Mouse (Mus musculus) urinary bladder, postnatal 36 days (tissue): ENCODE data around the gene Bmx.
A peak's percentile ranks its signal among the peaks of the same experiment; 100 is the strongest.

Experiments
- DNase-seq, 2 experiments: peaks; one replicate each; pipeline ENCODE4 v3.0.0; 2022; ENCODE audit warnings: low spot score in 2 of 2, mixed read lengths in 1 of 2

Bmx gene

DNA sequence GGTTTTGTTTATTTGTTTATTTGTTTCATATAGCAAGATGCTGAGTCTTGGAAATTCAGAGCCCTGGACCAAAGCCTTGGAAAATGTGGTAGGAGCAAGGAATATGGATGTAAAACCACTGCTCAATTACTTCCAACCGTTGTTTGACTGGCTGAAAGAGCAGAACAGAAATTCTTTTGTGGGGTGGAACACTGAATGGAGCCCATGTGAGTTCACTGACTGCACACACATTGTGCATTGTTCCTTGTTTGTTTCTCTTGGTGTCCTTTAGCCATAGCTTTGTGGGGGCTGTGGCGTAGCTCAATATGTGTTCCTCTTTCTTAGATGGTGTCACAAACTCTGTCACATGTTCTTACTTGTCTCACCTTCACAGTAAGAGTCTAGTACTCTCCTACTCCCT, 82.2 kb downstream of the Bmx start:
- no peak for DNase-seq

DNA sequence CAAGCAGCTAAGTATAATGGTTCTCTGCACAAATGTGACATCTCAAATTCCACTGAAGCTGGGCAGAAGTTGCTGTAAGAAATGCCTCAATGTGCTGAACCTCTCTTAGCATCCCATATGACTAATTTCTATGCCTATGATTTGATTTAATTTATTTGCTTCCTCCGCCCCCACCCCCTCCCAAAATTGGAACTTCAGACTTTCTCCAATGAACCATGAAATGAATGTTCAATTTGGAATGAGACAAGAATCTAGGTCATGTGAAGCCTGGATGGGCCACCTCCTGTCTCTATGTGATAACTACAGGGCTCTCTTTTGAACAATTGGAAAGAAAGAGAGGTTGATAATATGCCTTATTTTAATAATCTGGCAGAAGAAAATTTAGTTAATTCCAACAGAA, 82.7 kb downstream of the Bmx start:
- DNase-seq, result no peak

DNA sequence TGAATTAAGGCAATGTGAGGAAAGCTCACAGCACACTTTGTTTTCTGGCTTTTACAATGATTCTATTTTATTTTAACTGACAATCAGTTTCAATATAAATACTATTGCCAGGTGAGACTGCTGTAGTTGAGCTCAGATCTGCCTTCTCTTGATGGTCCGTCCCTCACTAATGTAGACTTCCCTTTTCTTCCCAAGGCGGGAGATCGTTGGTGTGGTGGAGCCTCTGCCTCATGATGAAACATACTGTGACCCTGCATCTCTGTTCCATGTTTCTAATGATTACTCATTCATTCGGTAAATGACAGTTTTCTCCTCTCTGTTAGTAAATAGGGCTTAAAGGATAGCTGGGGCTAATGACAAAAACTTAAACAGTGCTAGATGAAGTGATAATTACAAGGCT, 84.1 kb downstream of the Bmx start:
- DNase-seq, result no peak

DNA sequence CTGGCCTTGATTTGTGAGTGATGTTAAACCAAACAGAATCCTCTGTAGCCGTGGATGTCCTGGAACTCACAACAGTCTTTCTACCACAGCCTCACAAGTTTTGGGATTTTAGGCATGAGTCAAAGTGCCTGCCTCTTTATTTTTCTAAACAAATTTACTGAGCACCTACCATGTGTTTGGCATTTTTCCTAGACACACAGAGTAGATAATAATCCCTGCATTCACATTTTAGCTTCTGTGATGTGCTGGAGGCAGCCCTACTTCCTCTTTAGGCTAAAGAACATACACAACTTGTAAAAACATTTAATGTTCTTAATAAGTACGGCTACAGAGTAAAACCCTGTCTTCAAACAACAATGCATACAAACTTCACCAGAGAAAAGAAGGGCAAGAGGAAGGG, 87.0 kb downstream of the Bmx start:
- DNase-seq, result no peak

DNA sequence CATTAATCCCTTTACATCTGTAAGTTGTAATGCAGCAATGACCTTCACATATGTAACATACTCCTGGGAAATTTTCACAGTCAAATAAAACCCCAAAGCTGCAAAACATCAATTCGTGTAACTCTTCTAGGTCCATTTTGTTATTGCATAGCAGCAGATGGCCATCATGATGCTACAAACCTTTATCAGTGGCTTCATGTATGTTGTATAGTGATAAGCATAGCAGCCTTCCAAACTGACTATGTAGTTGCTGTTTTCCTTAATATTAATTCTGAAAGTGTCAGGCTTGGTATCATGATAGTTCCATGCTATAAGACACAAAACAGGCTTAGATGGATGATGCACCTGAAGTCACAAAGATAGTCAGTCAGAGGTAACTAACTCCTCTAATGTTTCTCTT, 93.3 kb downstream of the Bmx start:
- DNase-seq, result no peak

DNA sequence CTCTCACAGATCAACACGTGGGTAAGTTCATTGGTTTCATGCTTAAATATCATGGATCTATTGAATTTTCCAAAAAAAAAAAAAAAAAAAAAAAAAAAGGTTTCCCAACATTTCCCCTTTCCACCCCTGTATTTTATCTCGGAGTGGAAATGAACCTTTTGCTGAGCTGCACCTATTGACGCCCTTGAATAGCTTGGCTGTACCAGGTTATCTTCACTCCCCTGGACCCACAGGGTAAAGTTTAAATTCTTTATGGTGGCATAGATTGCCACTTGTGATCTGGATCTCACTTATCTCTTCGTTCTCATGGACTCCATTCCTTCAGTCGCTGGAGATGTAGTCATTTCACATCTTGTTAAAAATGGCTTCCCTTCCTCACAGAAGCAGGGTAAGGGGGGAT, 103.4 kb downstream of the Bmx start:
- DNase-seq, result no peak

DNA sequence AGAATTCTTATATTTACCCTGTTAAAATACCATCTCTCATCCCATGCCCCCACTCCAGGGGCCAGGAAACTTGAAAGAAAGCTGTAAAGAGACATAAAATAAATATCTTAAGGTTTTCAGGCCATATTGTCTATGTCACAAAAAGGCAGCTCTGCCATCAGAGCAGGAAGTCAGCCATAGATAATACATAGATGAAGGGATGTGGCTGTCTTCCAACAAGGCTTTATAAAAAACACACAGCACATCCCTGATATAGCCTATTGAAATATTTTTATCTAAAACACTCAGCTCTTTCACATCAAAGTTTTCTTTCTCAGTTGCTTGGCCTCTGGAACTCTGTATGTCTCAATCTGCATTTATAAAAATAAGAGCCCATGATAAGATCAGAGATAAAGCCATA, 104.4 kb downstream of the Bmx start:
- no peak for DNase-seq

DNA sequence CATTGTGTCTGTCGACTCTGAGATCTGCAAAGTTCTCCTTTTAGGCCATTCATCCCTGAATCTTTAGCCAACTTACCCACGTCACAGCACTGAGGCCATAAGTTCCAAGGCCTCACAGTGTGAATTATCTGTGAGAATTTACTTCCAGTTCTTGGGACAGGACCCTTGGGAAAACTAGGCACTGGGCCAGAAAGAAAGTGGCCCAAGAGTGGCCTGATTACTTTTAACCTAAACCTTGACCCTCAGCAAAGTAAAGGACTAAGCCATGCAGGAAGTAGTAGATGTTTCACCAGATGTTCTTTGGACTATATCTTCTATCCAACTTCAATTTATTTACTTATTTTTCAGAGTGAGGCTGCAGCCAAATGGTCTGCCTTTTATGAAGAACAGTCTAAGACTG, 105.3 kb downstream of the Bmx start:
- no peak for DNase-seq

DNA sequence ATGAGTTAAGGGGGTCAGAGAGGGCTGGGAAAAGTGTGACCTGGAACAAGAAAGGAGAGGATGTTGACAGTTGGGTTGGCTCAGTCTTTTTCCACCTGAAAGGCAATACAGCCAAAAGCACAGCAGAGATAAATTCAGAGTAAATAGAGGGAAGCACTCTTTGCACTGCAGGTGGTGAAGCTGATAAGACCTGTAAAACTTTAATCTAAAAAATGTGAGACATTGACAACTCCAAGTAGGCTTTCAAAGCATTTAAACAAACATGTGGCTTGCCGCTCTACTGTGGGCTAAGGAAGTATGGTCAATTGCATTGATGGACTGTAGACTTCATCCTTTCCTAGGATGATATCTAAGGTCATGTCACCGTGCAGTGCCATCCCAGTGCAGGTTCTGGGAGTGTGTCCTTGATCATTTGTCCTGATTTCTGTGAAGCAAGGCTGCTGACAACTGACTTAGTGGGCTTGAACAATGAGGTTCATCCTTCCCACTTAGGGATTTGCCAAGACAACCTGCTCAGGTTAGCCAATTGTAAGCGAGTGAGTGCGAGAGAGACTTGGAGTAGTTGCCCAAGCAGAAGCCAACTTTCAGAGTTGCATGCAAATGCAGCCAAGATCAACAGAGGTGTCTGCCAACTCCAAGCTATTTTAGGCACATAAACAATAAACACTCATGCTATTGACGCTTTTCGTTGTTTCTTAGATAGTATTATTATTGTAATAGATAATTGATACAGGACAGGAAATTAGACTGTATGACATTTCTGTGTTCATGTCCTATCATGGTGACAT, 112.3 kb downstream of the Bmx start:
- peak in 1 of 2 experiments; percentile 5 for DNase-seq
